Mouse (Mus musculus) ES-Bruce4 (cell line): ENCODE data around the gene Map3k10. TPM values are rescaled to one million over a fixed set of nuclear protein-coding genes. Genes with fewer than 3 reads are reported as not detected.
A peak's percentile ranks its signal among the peaks of the same experiment; 100 is the strongest.

ENCODE experiments used
- H3K27ac ChIP-seq: 2 replicates; pipeline ENCODE4 v1.5.1; 2012; ENCODE audit warnings: low read length, inconsistent platforms; ENCODE audit not compliant: insufficient read depth
- H3K27me3 ChIP-seq: 2 replicates; pipeline ENCODE4 v1.6.1; 2012; ENCODE audit warnings: mild to moderate bottlenecking, low read length, inconsistent platforms; ENCODE audit not compliant: control insufficient read depth, poor library complexity, insufficient read depth, severe bottlenecking
- H3K36me3 ChIP-seq: 2 replicates; pipeline ENCODE4 v1.6.1; 2012; ENCODE audit warnings: inconsistent platforms, mild to moderate bottlenecking, low read length, moderate library complexity; ENCODE audit not compliant: control insufficient read depth, poor library complexity, insufficient read depth, severe bottlenecking
- H3K4me1 ChIP-seq: one replicate; pipeline ENCODE4 v1.8.1; 2011; ENCODE audit warnings: low read length; ENCODE audit not compliant: control insufficient read depth, insufficient read depth
- H3K4me3 ChIP-seq: 2 replicates; pipeline ENCODE4 v1.5.1; 2011; ENCODE audit warnings: low read depth, mild to moderate bottlenecking, low read length
- H3K9ac ChIP-seq: 2 replicates; pipeline ENCODE4 v1.6.1; 2012; ENCODE audit warnings: low read depth, mild to moderate bottlenecking, inconsistent platforms; ENCODE audit not compliant: poor library complexity, severe bottlenecking
- H3K9me3 ChIP-seq: replicated peaks from 2 replicates; pipeline ENCODE4 v1.6.1; 2012; ENCODE audit warnings: mild to moderate bottlenecking, low read length, inconsistent platforms; ENCODE audit not compliant: control insufficient read depth, poor library complexity, insufficient read depth, severe bottlenecking
- CTCF ChIP-seq: IDR thresholded peaks from one replicate; pipeline ENCODE4 v1.8.1; 2011; ENCODE audit warnings: low read depth, low read length
- EP300 ChIP-seq: IDR thresholded peaks from 2 replicates; pipeline ENCODE4 v1.6.1; 2011; ENCODE audit warnings: low read depth, low read length; ENCODE audit not compliant: insufficient read depth
- POLR2A ChIP-seq: IDR thresholded peaks from one replicate; pipeline ENCODE4 v1.8.1; 2011; ENCODE audit warnings: low read length; ENCODE audit not compliant: insufficient read depth
- polyA plus RNA-seq: library from polyadenylated mRNA; stranded (reverse); fragments of >200 nt; gene quantifications from 2 replicates; pipeline ENCODE4 v1.2.4, GENCODE M21; 2011; ENCODE audit warnings: low read depth; ENCODE audit not compliant: missing spikeins, insufficient read depth, insufficient read length

Map3k10 gene
- polyA plus RNA-seq, 1 experiment, result 13.5 TPM

DNA sequence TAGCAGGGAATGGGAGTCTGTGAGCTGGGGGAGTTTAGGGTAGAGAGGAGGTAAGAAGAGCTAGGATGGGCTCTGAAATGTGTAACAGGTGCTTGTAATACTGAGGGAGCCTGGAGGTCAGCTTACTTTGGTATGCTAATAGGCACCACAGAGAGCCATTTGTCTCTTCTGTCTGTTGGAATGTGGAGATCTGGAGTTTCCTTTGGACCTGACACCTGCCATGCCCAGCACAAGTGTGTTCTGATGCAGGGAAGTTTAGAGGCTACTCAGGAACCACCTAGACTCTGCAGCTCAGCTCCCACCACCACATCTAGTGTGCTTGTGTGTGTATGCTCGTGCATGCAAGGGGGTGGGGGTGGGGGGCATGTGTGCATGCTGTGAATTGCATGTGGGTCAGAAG, 52.2 kb downstream of the Map3k10 start:
- peaks cover 8% of the 10 kb centered on the region; the same call in 1 of the 2 replicates for H3K36me3 ChIP-seq
- no peak for TF ChIP-seq POLR2A
- TF ChIP-seq EP300, result 0 out of 2 replicates have a peak, but pooled peaks have one; percentile 14

GRCm38 (mm10) chr7:27621028-27621427, 53.4 kb downstream of the Map3k10 start:
- Histone ChIP-seq H3K9me3 (no peaks in the 10 kb centered on the region), H3K4me1 (peaks cover 4% of the 10 kb centered on the region), H3K27ac (no peak overlapping the region), H3K27me3 (no peaks in the 10 kb centered on the region), H3K9ac (no peak overlapping the region), H3K4me3 (no peak overlapping the region), H3K36me3 (peaks cover 8% of the 10 kb centered on the region; the same call in 1 of the 2 replicates)
- TF ChIP-seq EP300 (no peak), POLR2A (no peak), CTCF (no peak)

More for the DNA sequence above, 52.2 kb downstream of the Map3k10 start:
- H3K4me3 ChIP-seq, result no peak overlapping the region
- peaks cover 4% of the 10 kb centered on the region for H3K4me1 ChIP-seq
- no peak overlapping the region for H3K9ac ChIP-seq
- H3K27me3 ChIP-seq, result no peaks in the 10 kb centered on the region
- H3K27ac ChIP-seq, result no peak overlapping the region
- H3K9me3 ChIP-seq, result no peaks in the 10 kb centered on the region

GRCm38 (mm10) chr7:27613751-27614499, 60.5 kb downstream of the Map3k10 start:
- Histone ChIP-seq H3K9ac (no peak overlapping the region), H3K27me3 (no peaks in the 10 kb centered on the region), H3K4me3 (no peak overlapping the region), H3K27ac (no peak overlapping the region), H3K4me1 (no peaks in the 10 kb centered on the region), H3K9me3 (no peaks in the 10 kb centered on the region), H3K36me3 (peaks cover 8% of the 10 kb centered on the region)
- TF ChIP-seq EP300 (no peak), CTCF (no peak), POLR2A (no peak)

- H3K27me3 ChIP-seq, result no peaks in the 10 kb centered on the region
- no peaks in the 10 kb centered on the region for H3K4me1 ChIP-seq
- H3K9me3 ChIP-seq, result no peaks in the 10 kb centered on the region
- no peak overlapping the region for H3K9ac ChIP-seq
- no peak for TF ChIP-seq EP300
- TF ChIP-seq CTCF, result no peak
- TF ChIP-seq POLR2A, result no peak
- H3K4me3 ChIP-seq, result no peak overlapping the region
- H3K36me3 ChIP-seq, result peaks cover 3% of the 10 kb centered on the region
- no peak overlapping the region for H3K27ac ChIP-seq
Measured at GRCm38 (mm10) chr7:27612940-27613339, 61.5 kb downstream of the Map3k10 start.

GRCm38 (mm10) chr7:27610871-27611270, 63.5 kb downstream of the Map3k10 start:
- no peaks in the 10 kb centered on the region for H3K27me3 ChIP-seq
- no peak overlapping the region for H3K27ac ChIP-seq
- TF ChIP-seq EP300, result no peak
- no peak for TF ChIP-seq POLR2A
- TF ChIP-seq CTCF, result no peak
- H3K9ac ChIP-seq, result no peak overlapping the region
- H3K4me3 ChIP-seq, result no peak overlapping the region
- H3K36me3 ChIP-seq, result no peaks in the 10 kb centered on the region; the same call in 1 of the 2 replicates
- no peaks in the 10 kb centered on the region for H3K4me1 ChIP-seq
- H3K9me3 ChIP-seq, result no peaks in the 10 kb centered on the region

- H3K4me1 ChIP-seq, result no peaks in the 10 kb centered on the region
- H3K9ac ChIP-seq, result no peak overlapping the region
- H3K9me3 ChIP-seq, result no peaks in the 10 kb centered on the region
- H3K27me3 ChIP-seq, result no peaks in the 10 kb centered on the region
- TF ChIP-seq POLR2A (no peak), EP300 (no peak)
- H3K36me3 ChIP-seq, result no peaks in the 10 kb centered on the region; the same call in 1 of the 2 replicates
- H3K27ac ChIP-seq, result no peak overlapping the region
- no peak overlapping the region for H3K4me3 ChIP-seq
Measured at GRCm38 (mm10) chr7:27610370-27610769, 64.0 kb downstream of the Map3k10 start.
